16 mouse cellular contexts compared by ENCODE assay signal in the genomic region with DNA sequence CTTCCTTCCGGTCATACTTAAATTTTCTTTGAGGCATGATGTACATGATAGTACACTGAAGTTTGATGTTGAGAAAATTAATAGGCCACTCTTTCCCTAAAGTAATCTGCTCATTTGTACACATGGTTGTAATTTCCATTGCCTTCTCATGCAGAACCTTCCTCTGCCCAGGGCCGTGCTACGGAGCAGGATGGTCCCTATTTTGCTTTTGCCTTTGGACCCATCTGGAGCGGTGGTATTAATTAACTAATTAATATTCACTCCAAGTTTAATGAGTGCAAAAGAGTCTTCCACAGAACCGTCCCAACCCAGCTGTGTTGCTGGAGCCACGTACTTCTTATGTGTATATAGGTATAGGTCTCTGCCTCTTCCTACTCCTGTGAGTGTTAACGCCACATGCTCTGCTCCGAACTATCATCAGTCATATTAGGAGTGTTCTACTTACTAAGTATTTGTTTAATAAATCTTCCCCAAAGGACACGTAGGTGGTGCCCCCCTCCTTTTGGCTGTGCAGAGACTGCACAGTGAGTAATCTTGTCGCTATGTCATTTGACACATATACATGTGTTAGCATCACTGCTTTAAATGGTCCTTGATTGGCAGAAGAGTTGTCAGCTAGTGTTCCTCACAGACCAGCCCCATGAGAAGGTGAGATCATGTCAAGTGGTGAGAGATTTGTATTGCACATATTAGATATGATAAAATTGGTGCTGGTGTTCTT. TPM values are rescaled to one million over a fixed set of nuclear protein-coding genes. Genes with fewer than 3 reads are reported as not detected.
DNase-seq lines count a peak whose midpoint lies in the region; ATAC-seq and TF ChIP-seq lines count a peak whose summit lies in the region.
"Had no signal": no experiment of that assay in that cellular context is flagged by ENCODE, and none has a peak within 500 bp of the region (broad histone marks: within the 10 kb centered on the region; RNA-seq: fewer than 3 reads in every experiment).

No protein-coding gene starts in this region.

- no peak for DNase-seq in forebrain, embryonic 11.5 days (ENCODE audit: low spot score)
- no peak for DNase-seq in forebrain, postnatal 0 days
- DNase-seq in hindbrain, embryonic 10.5 days (ENCODE audit: low spot score): no peak
- no peak for DNase-seq in midbrain, embryonic 14.5 days
- DNase-seq in midbrain, embryonic 10.5 days (ENCODE audit: low spot score): no peak
- DNase-seq in testis, postnatal 14 days (ENCODE audit: low spot score): no peak
- DNase-seq: adrenal gland, postnatal 36 days; cerebellum, postnatal 10 days; embryo, embryonic 11 days; kidney, adult 8-10 months; liver; lung, embryonic 14.5 days had no signal

- 84% methylated on average over 10 of the region's 10 CpGs for WGBS in forebrain, embryonic 11.5 days
- WGBS in forebrain, postnatal 0 days: 68% methylated on average over 10 of the region's 10 CpGs
- WGBS in hindbrain, embryonic 13.5 days: 60% methylated on average over 10 of the region's 10 CpGs
- 88% methylated on average over 10 of the region's 10 CpGs for WGBS in hindbrain, embryonic 10.5 days
- WGBS in midbrain, embryonic 14.5 days: 79% methylated on average over 10 of the region's 10 CpGs
- 93% methylated on average over 10 of the region's 10 CpGs for WGBS in midbrain, embryonic 10.5 days
- WGBS in neural tube, embryonic 14.5 days: 50% methylated on average over 10 of the region's 10 CpGs

- no peak overlapping the region for H3K4me2 ChIP-seq in forebrain, embryonic 11.5 days (ENCODE audit: low read depth, low read length, severe bottlenecking)
- H3K4me2 ChIP-seq in forebrain, postnatal 0 days (ENCODE audit: low read depth): no peak overlapping the region
- H3K4me2 ChIP-seq in hindbrain, embryonic 13.5 days: no peak overlapping the region
- no peak overlapping the region for H3K4me2 ChIP-seq in midbrain, embryonic 14.5 days (ENCODE audit: low read length)
- H3K4me2 ChIP-seq in neural tube, embryonic 14.5 days (ENCODE audit: low read depth, low read length): no peak overlapping the region
- H3K4me2 ChIP-seq: lung, embryonic 14.5 days had no signal

- H3K4me3 ChIP-seq in forebrain, embryonic 11.5 days (ENCODE audit: low read depth, low read length): no peak overlapping the region
- no peak overlapping the region for H3K4me3 ChIP-seq in forebrain, postnatal 0 days (ENCODE audit: low read depth, low read length)
- no peak overlapping the region for H3K4me3 ChIP-seq in hindbrain, embryonic 13.5 days
- no peak overlapping the region for H3K4me3 ChIP-seq in hindbrain, embryonic 10.5 days
- H3K4me3 ChIP-seq in midbrain, embryonic 14.5 days (replicated peaks; ENCODE audit: low read depth, low read length): no peak overlapping the region
- H3K4me3 ChIP-seq in midbrain, embryonic 10.5 days: no peak overlapping the region
- H3K4me3 ChIP-seq in neural tube, embryonic 14.5 days (ENCODE audit: low read depth, low read length): no peak overlapping the region
- H3K4me3 ChIP-seq: erythroblast, embryonic 14.5 days had no signal

- H3K9me3 ChIP-seq in forebrain, embryonic 11.5 days (ENCODE audit: control insufficient read depth, low read length): no peaks in the 10 kb centered on the region
- H3K9me3 ChIP-seq in forebrain, postnatal 0 days (ENCODE audit: low read length): no peaks in the 10 kb centered on the region
- H3K9me3 ChIP-seq in hindbrain, embryonic 13.5 days: no peaks in the 10 kb centered on the region
- no peaks in the 10 kb centered on the region for H3K9me3 ChIP-seq in hindbrain, embryonic 10.5 days
- H3K9me3 ChIP-seq in midbrain, embryonic 14.5 days (ENCODE audit: control insufficient read depth, low read length): no peaks in the 10 kb centered on the region
- H3K9me3 ChIP-seq in midbrain, embryonic 10.5 days (replicated peaks): no peaks in the 10 kb centered on the region
- H3K9me3 ChIP-seq in neural tube, embryonic 14.5 days (ENCODE audit: control insufficient read depth, low read length): no peaks in the 10 kb centered on the region

- ATAC-seq in forebrain, embryonic 11.5 days (replicated peaks; ENCODE audit: low FRiP score): 0 out of 2 replicates have a peak, but pooled peaks have one; percentile 56
- ATAC-seq in forebrain, postnatal 0 days: no peak
- peak; percentile 65 for ATAC-seq in hindbrain, embryonic 13.5 days (ENCODE audit: low FRiP score)
- ATAC-seq in midbrain, embryonic 14.5 days (ENCODE audit: low FRiP score, low TSS enrichment): peak; percentile 20; the same call in 1 of the 2 replicates
- ATAC-seq in neural tube, embryonic 14.5 days (ENCODE audit: low read depth): peak; percentile 58; the same call in 1 of the 2 replicates

- no peaks in the 10 kb centered on the region for H3K27me3 ChIP-seq in forebrain, embryonic 11.5 days (ENCODE audit: control insufficient read depth, insufficient read depth, low read length)
- no peaks in the 10 kb centered on the region for H3K27me3 ChIP-seq in forebrain, postnatal 0 days (ENCODE audit: insufficient read depth, low read length)
- no peaks in the 10 kb centered on the region for H3K27me3 ChIP-seq in hindbrain, embryonic 13.5 days
- H3K27me3 ChIP-seq in hindbrain, embryonic 10.5 days (ENCODE audit: insufficient read depth, poor library complexity, severe bottlenecking): no peaks in the 10 kb centered on the region
- H3K27me3 ChIP-seq in midbrain, embryonic 14.5 days (ENCODE audit: control insufficient read depth, insufficient read depth, low read length): no peaks in the 10 kb centered on the region
- H3K27me3 ChIP-seq in midbrain, embryonic 10.5 days (ENCODE audit: low read depth, poor library complexity, severe bottlenecking): no peaks in the 10 kb centered on the region
- H3K27me3 ChIP-seq in neural tube, embryonic 14.5 days (ENCODE audit: control insufficient read depth, insufficient read depth, low read length): no peaks in the 10 kb centered on the region
- H3K27me3 ChIP-seq: CH12.LX had no signal

- H3K27ac ChIP-seq in forebrain, embryonic 11.5 days (ENCODE audit: low read depth, low read length): no peak overlapping the region
- no peak overlapping the region for H3K27ac ChIP-seq in forebrain, postnatal 0 days (ENCODE audit: low read depth, low read length)
- no peak overlapping the region for H3K27ac ChIP-seq in hindbrain, embryonic 13.5 days
- no peak overlapping the region for H3K27ac ChIP-seq in hindbrain, embryonic 10.5 days
- no peak overlapping the region for H3K27ac ChIP-seq in midbrain, embryonic 14.5 days (replicated peaks; ENCODE audit: low read depth, low read length)
- no peak overlapping the region for H3K27ac ChIP-seq in midbrain, embryonic 10.5 days (replicated peaks)
- H3K27ac ChIP-seq in neural tube, embryonic 14.5 days (ENCODE audit: low read depth, low read length): no peak overlapping the region

- no peaks in the 10 kb centered on the region; the same call in 1 of the 2 replicates for H3K4me1 ChIP-seq in forebrain, embryonic 11.5 days (replicated peaks; ENCODE audit: control insufficient read depth, insufficient read depth, low read length)
- H3K4me1 ChIP-seq in forebrain, postnatal 0 days (ENCODE audit: insufficient read depth): no peaks in the 10 kb centered on the region
- H3K4me1 ChIP-seq in hindbrain, embryonic 13.5 days (replicated peaks): peaks cover 22% of the 10 kb centered on the region
- H3K4me1 ChIP-seq in hindbrain, embryonic 10.5 days (replicated peaks): no peaks in the 10 kb centered on the region
- no peaks in the 10 kb centered on the region for H3K4me1 ChIP-seq in midbrain, embryonic 14.5 days (ENCODE audit: control insufficient read depth, insufficient read depth, low read length)
- H3K4me1 ChIP-seq in midbrain, embryonic 10.5 days: no peaks in the 10 kb centered on the region
- peaks cover 10% of the 10 kb centered on the region; the same call in 1 of the 2 replicates for H3K4me1 ChIP-seq in neural tube, embryonic 14.5 days (ENCODE audit: control insufficient read depth, insufficient read depth, low read length)

- no peak overlapping the region for H3K9ac ChIP-seq in forebrain, embryonic 11.5 days (ENCODE audit: low read length)
- no peak overlapping the region for H3K9ac ChIP-seq in forebrain, postnatal 0 days
- H3K9ac ChIP-seq in hindbrain, embryonic 13.5 days: no peak overlapping the region
- H3K9ac ChIP-seq in midbrain, embryonic 14.5 days (replicated peaks; ENCODE audit: low read length): no peak overlapping the region
- H3K9ac ChIP-seq in neural tube, embryonic 14.5 days (replicated peaks; ENCODE audit: low read depth, low read length): no peak overlapping the region
- H3K9ac ChIP-seq: lung, embryonic 14.5 days had no signal

- no peaks in the 10 kb centered on the region for H3K36me3 ChIP-seq in forebrain, embryonic 11.5 days (ENCODE audit: control insufficient read depth, insufficient read depth, low read length)
- H3K36me3 ChIP-seq in forebrain, postnatal 0 days (ENCODE audit: insufficient read depth): no peaks in the 10 kb centered on the region
- H3K36me3 ChIP-seq in hindbrain, embryonic 13.5 days: no peaks in the 10 kb centered on the region; the same call in 1 of the 2 replicates
- no peaks in the 10 kb centered on the region for H3K36me3 ChIP-seq in hindbrain, embryonic 10.5 days
- H3K36me3 ChIP-seq in midbrain, embryonic 14.5 days (ENCODE audit: control insufficient read depth, insufficient read depth, low read length): no peaks in the 10 kb centered on the region
- no peaks in the 10 kb centered on the region for H3K36me3 ChIP-seq in midbrain, embryonic 10.5 days
- no peaks in the 10 kb centered on the region for H3K36me3 ChIP-seq in neural tube, embryonic 14.5 days (ENCODE audit: control insufficient read depth, insufficient read depth, low read length)

- no peak for TF ChIP-seq CTCF in forebrain, postnatal 0 days (IDR thresholded peaks at IDR 0.05; ENCODE audit: low read depth)

RNA-seq across cellular contexts. Expression of a gene that starts 34.0 kb away (rescaled TPM):
- polyA plus RNA-seq in forebrain, embryonic 11.5 days (2014; fragmentation: Nextera tagmentation; extraction: Ambion mirVana): 32.3 and 34.6 TPM in 2 replicates
- 67.8 and 81.7 TPM in 2 replicates for total RNA-seq in forebrain, postnatal 0 days (2014; rRNA removed)
- 19.6 and 26.7 TPM in 2 replicates for polyA plus RNA-seq in forebrain, postnatal 0 days (2015; fragmentation: Nextera tagmentation; extraction: Ambion mirVana)
- 64.5 and 66.6 TPM in 2 replicates for polyA plus RNA-seq in hindbrain, embryonic 13.5 days (2015; fragmentation: Nextera tagmentation; extraction: Ambion mirVana)
- 30.9 and 36.8 TPM in 2 replicates for polyA plus RNA-seq in hindbrain, embryonic 10.5 days (2016; fragmentation: Nextera tagmentation; extraction: Ambion mirVana)
- polyA plus RNA-seq in midbrain, embryonic 14.5 days (2014; fragmentation: Nextera tagmentation; extraction: Ambion mirVana): 84.3 and 88.4 TPM in 2 replicates
- 18.7 and 21.5 TPM in 2 replicates for polyA plus RNA-seq in midbrain, embryonic 10.5 days (2016; fragmentation: Nextera tagmentation; extraction: Ambion mirVana)
- polyA plus RNA-seq in neural tube, embryonic 14.5 days (2014; fragmentation: Nextera tagmentation; extraction: Ambion mirVana): 77.6 and 82.3 TPM in 2 replicates
- total RNA-seq: CH12.LX had no signal
